Comparison of ENCODE assay signal across 8 mouse cellular contexts in genomic region chr16:18066060-18067009, GRCm38 (mm10). TPM values are rescaled to one million over a fixed set of nuclear protein-coding genes. Genes with fewer than 3 reads are reported as not detected.
DNase-seq lines count a peak whose midpoint lies in the region; ATAC-seq lines count a peak whose summit lies in the region.

No protein-coding gene starts in this region.

- 0 out of 2 replicates have a peak, but pooled peaks cover 9% of the 10 kb centered on the region for H3K36me3 ChIP-seq in intestine, embryonic 16.5 days (ENCODE audit: control insufficient read depth, insufficient read depth, low read length)

- peak overlapping the region; percentile 96 for H3K4me3 ChIP-seq in intestine, embryonic 16.5 days (ENCODE audit: low read length)

- peak overlapping the region; percentile 91 for H3K9ac ChIP-seq in intestine, embryonic 16.5 days (ENCODE audit: low read depth, low read length)

- H3K9me3 ChIP-seq in intestine, embryonic 16.5 days (ENCODE audit: control insufficient read depth, low read length), result no peaks in the 10 kb centered on the region

- peak; percentile 99 for ATAC-seq in intestine, embryonic 16.5 days

- peaks cover 4% of the 10 kb centered on the region; the same call in 1 of the 2 replicates for H3K4me1 ChIP-seq in intestine, embryonic 16.5 days (ENCODE audit: control insufficient read depth, insufficient read depth, low read length)

- H3K27me3 ChIP-seq in intestine, embryonic 16.5 days (replicated peaks; ENCODE audit: control insufficient read depth, insufficient read depth, low read length), result no peaks in the 10 kb centered on the region

- WGBS in intestine, embryonic 16.5 days, result under 1% methylated on average over 68 of the region's 81 CpGs

- peak; percentile 90 for DNase-seq in adrenal gland, adult 8-10 months
- DNase-seq in embryo, embryonic 11.5 days (ENCODE audit: low read depth, low spot score), result peak; percentile 88
- DNase-seq in gastrocnemius, postnatal 36 days, result peak; percentile 88
- DNase-seq in left cerebral cortex, postnatal 25 days (ENCODE audit: low spot score in 2 of 2), result peak; percentile 92 to 95
- DNase-seq in mesoderm, embryonic 11.5 days (ENCODE audit: low read depth, low spot score), result peak; percentile 94
- peak; percentile 93 for DNase-seq in right cerebral cortex, postnatal 25 days
- peak; percentile 90 to 93 for DNase-seq in urinary bladder, postnatal 36 days (ENCODE audit: low spot score in 2 of 2)

- peak overlapping the region; percentile 86 for H3K27ac ChIP-seq in intestine, embryonic 16.5 days (ENCODE audit: low read length)

- H3K4me2 ChIP-seq in intestine, embryonic 16.5 days (ENCODE audit: low read depth, low read length), result peak overlapping the region; percentile 93

- intact Hi-C loops in gastrocnemius, postnatal 36 days (cut with DNase I), result no loop called here
- intact Hi-C loops in left cerebral cortex, postnatal 25 days (cut with DNase I), result no loop called here

RNA-seq across cellular contexts. Expression of gene Dgcr6, which starts 13.7 kb away (rescaled TPM):
- total RNA-seq in adrenal gland, adult 8-10 months (2022), result 10 to 100 TPM; 63.2 to 80.9 (median 74.1) TPM
- 10 to 100 TPM; 29.3 to 36.3 TPM for total RNA-seq in gastrocnemius, postnatal 36 days (2021)
- polyA plus RNA-seq in intestine, embryonic 16.5 days (2015; fragmentation: Nextera tagmentation; extraction: Ambion mirVana), result 77.0 and 77.1 TPM in 2 replicates
- 10 to 100 TPM; 82.6 to 91.8 TPM for total RNA-seq in left cerebral cortex, postnatal 25 days (2021)

RNA-seq across cellular contexts. Expression of gene Prodh, which starts 23.7 kb away (rescaled TPM):
- 10 to 100 TPM; 24.3 to 64.6 (median 44.3) TPM for total RNA-seq in adrenal gland, adult 8-10 months (2022)
- total RNA-seq in gastrocnemius, postnatal 36 days (2021), result 10 to 100 TPM in 1 of 2 experiments, 1 to 10 TPM in 1; 8.5 to 13.3 TPM
- polyA plus RNA-seq in intestine, embryonic 16.5 days (2015; fragmentation: Nextera tagmentation; extraction: Ambion mirVana), result 20.1 and 24.4 TPM in 2 replicates
- total RNA-seq in left cerebral cortex, postnatal 25 days (2021), result 10 to 100 TPM; 34.1 to 36.7 TPM

Comparison
In these comparisons a context has a peak if more than half of its experiments do, and no peak if none do; other contexts are left out.
1. Peak in every context shown above with its lines: DNase-seq, ATAC-seq, H3K4me3 ChIP-seq and H3K27ac ChIP-seq.